Mouse (Mus musculus) neural tube, embryonic 10.5 days (tissue): ENCODE data around the gene Gm21560.
"Not testable (repeated sequence)": the region's sequence is repeated elsewhere in the genome, so short reads cannot be mapped to it uniquely, and the experiment has no call there.

Source experiments
- DNase-seq: peaks from one replicate; pipeline ENCODE4 v3.0.0-alpha.2; 2017; ENCODE audit warnings: low spot score; ENCODE audit errors: extremely low spot score

The Gm21560 gene

GRCm38 (mm10) chr14:6219192-6219591 is at the start of gene Gm21560:
Gm21560 (minus strand) TSS chr14:6219292.
- DNase-seq = not testable (repeated sequence)

DNA sequence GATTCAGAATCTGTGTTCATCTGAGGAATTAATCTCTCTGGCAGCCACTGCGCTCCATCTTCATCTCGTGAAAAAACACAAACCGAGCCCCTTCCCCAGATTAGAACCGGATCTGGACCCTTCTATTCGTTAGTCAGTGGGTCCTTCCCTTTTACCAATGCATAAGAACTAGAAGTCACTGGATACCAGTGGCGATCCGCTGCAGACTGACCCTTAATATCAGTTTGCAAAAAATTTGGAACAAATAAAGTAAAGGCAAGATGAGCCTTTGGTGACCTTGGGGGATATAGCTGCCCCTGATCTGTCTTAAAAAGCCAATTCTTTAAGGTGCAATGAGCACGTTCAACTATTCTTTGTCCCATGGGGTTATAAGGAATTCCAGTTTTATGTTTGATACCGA is 55.6 kb downstream of the Gm21560 start:
- not testable (repeated sequence) for DNase-seq

- DNase-seq = not testable (repeated sequence)
These were observed 58.0 kb downstream of the Gm21560 start for GRCm38 (mm10) chr14:6161085-6161484.
